Mouse (Mus musculus): ENCODE measurements around the gene Cgn. TPM values are rescaled to one million over a fixed set of nuclear protein-coding genes. Genes with fewer than 3 reads are reported as not detected.

Cgn gene
- total and polyA plus RNA-seq, 3 experiments, result 0.04 to 1.1 (median 0.17) TPM

DNA sequence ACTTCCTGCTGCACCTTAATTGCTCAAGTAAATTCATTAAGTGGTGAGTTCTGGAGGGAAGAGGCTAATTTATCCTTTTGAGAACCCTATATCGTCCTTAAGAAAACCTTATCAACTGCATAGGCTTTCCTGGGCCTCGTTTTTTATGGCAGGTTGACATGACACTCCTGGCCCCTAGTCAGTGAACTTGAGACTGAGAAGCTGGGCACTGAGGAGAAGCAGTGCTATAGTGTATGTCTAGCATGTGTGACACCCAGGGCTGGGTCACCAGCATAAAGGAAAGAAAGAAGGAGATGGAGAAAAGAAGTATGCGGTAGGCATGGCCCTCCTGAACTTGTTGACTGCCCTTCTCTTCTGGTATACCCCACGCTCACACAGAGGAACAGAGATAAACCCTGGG lies 27.8 kb upstream of the Cgn start:
- Histone ChIP-seq H3K4me2 (ENCODE audit: insufficient read depth, low read depth, poor library complexity, severe bottlenecking) (no peak overlapping the region), H3K9me3 (replicated peaks; ENCODE audit: low read length) (no peaks in the 10 kb centered on the region), H3K27me3 (replicated peaks) (no peaks in the 10 kb centered on the region), H3K4me1 (ENCODE audit: control insufficient read depth in 1 of 2, insufficient read depth in 2 of 2) (no peaks in the 10 kb centered on the region), H3K79me2 (replicated peaks; ENCODE audit: control insufficient read depth, extremely low read depth, insufficient read depth, poor library complexity, severe bottlenecking) (no peaks in the 10 kb centered on the region), H3K9ac (ENCODE audit: insufficient read depth, low read depth) (no peak overlapping the region), H3K4me3 (replicated peaks in 1 of 3; ENCODE audit: low read depth in 2 of 3, low read length in 2 of 3, poor library complexity in 1 of 3) (no peak overlapping the region), H3K27ac (ENCODE audit: insufficient read depth, low read depth) (no peak overlapping the region), H3K36me3 (replicated peaks in 1 of 2; ENCODE audit: control insufficient read depth in 1 of 2, insufficient read depth in 1 of 2, low read length in 1 of 2) (no peaks in the 10 kb centered on the region)
- TF ChIP-seq NRF1 (IDR thresholded peaks at IDR 0.05; ENCODE audit: low read depth, low read length) (no peak), KAT2A (IDR thresholded peaks at IDR 0.05; ENCODE audit: insufficient replicate concordance, low read length) (no peak), EP300 (IDR thresholded peaks at IDR 0.05; ENCODE audit: low read length) (no peak), ETS1 (conservative IDR thresholded peaks at IDR 0.05; ENCODE audit: low read depth, low read length) (no peak), CHD2 (IDR thresholded peaks at IDR 0.05; ENCODE audit: low read length) (no peak), MAFK (IDR thresholded peaks at IDR 0.05; ENCODE audit: insufficient replicate concordance, low read length) (no peak), POLR2AphosphoS2 (IDR thresholded peaks at IDR 0.05; ENCODE audit: low read depth, low read length) (no peak), TCF12 (IDR thresholded peaks at IDR 0.05; ENCODE audit: low read depth, low read length) (no peak), MYC (IDR thresholded peaks at IDR 0.05; ENCODE audit: low read depth, low read length) (no peak), ZC3H11A (IDR thresholded peaks at IDR 0.05; ENCODE audit: low read depth, low read length) (no peak), ZNF384 (IDR thresholded peaks at IDR 0.05; ENCODE audit: low read depth, low read length) (no peak), RCOR1 (conservative IDR thresholded peaks at IDR 0.05; ENCODE audit: low read depth, low read length) (no peak)
- dilution Hi-C loops (cut with MboI; ENCODE audit: extremely low pct_ligation_motif_present, extremely low pct_unique_long_range_greater_than_20kb, low sequenced_read_pairs), result no loop called here
- in situ Hi-C loops (cut with MboI; ENCODE audit: low pct_ligation_motif_present, low pct_unique_long_range_greater_than_20kb, low sequenced_read_pairs), result no loop called here
- no peak for DNase-seq (ENCODE audit: extremely low read depth)

DNA sequence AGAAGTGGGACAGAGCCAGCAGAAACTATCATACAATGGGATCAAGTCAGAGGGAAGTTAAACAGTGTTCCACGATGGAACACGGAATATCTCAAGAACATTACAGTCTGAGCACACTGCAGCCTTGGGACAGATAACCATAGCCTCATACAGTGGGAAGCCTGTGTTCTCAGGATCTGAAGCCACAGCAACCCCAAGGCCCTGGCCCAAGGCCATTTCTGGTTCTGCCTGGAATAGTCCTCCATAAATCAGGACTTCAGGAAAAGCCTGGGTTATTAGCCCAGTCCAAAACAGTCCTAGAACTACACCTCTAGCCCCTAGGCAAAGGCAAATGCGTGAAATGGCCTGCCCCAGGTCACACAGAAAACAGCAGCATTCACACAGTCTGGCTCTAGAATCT lies 27.4 kb upstream of the Cgn start:
- Histone ChIP-seq H3K27me3 (replicated peaks) (no peaks in the 10 kb centered on the region), H3K36me3 (replicated peaks in 1 of 2; ENCODE audit: control insufficient read depth in 1 of 2, insufficient read depth in 1 of 2, low read length in 1 of 2) (no peaks in the 10 kb centered on the region), H3K9me3 (replicated peaks; ENCODE audit: low read length) (no peaks in the 10 kb centered on the region), H3K9ac (ENCODE audit: insufficient read depth, low read depth) (no peak overlapping the region), H3K79me2 (replicated peaks; ENCODE audit: control insufficient read depth, extremely low read depth, insufficient read depth, poor library complexity, severe bottlenecking) (no peaks in the 10 kb centered on the region), H3K4me2 (ENCODE audit: insufficient read depth, low read depth, poor library complexity, severe bottlenecking) (no peak overlapping the region), H3K4me3 (replicated peaks in 1 of 3; ENCODE audit: low read depth in 2 of 3, low read length in 2 of 3, poor library complexity in 1 of 3) (no peak overlapping the region), H3K4me1 (ENCODE audit: control insufficient read depth in 1 of 2, insufficient read depth in 2 of 2) (no peaks in the 10 kb centered on the region), H3K27ac (ENCODE audit: insufficient read depth, low read depth) (no peak overlapping the region)
- TF ChIP-seq SMC3 (IDR thresholded peaks at IDR 0.05; ENCODE audit: low read depth, low read length), result no peak
- no peak for TF ChIP-seq CHD2 (IDR thresholded peaks at IDR 0.05; ENCODE audit: low read length)
- TF ChIP-seq ZMIZ1 (IDR thresholded peaks at IDR 0.05; ENCODE audit: low read depth, low read length), result no peak
- no peak for TF ChIP-seq TBP (conservative IDR thresholded peaks at IDR 0.05; ENCODE audit: low read depth, low read length)
- TF ChIP-seq NELFE (IDR thresholded peaks at IDR 0.05; ENCODE audit: low read depth, low read length), result no peak
- TF ChIP-seq IRF4 (IDR thresholded peaks at IDR 0.05; ENCODE audit: low read depth, low read length), result no peak
- no peak for TF ChIP-seq JUND (conservative IDR thresholded peaks at IDR 0.05; ENCODE audit: low read depth, low read length)
- DNase-seq (ENCODE audit: extremely low read depth), result no peak
- in situ Hi-C loops (cut with MboI; ENCODE audit: low pct_ligation_motif_present, low pct_unique_long_range_greater_than_20kb, low sequenced_read_pairs), result no loop called here
- dilution Hi-C loops (cut with MboI; ENCODE audit: extremely low pct_ligation_motif_present, extremely low pct_unique_long_range_greater_than_20kb, low sequenced_read_pairs), result no loop called here

Measured in CH12.LX (cell line).